Mouse (Mus musculus) left cerebral cortex, postnatal 36 days (tissue): ENCODE measurements at regions not wholly inside any gene's neighbourhood (a gene's known extent, or its start where the extent isn't known, plus 50 kb on each side); places are given as distances from the start of the nearest gene placed in this dataset.
"Not testable (repeated sequence)": the region's sequence is repeated elsewhere in the genome, so short reads cannot be mapped to it uniquely, and the experiment has no call there.

ENCODE experiments used
- DNase-seq, 2 experiments: peaks; one replicate each; pipeline ENCODE4 v3.0.0; 2021 to 2022; ENCODE audit warnings: low spot score in 2 of 2, mixed read lengths in 1 of 2
- intact Hi-C: fragments of 180-260 bp; cut with DNase I; formaldehyde crosslinking; loops from one replicate; pipeline ENCODE4 v1.15.1; 2025

- intact Hi-C loops = no loop called here
- DNase-seq = no peak
Measured at GRCm38 (mm10) chr9:88177575-88178254, 149.3 kb upstream of the Nt5e start.

- intact Hi-C loops = no loop called here
- DNase-seq = no peak
Measured at GRCm38 (mm10) chr9:88181189-88181994, 145.6 kb upstream of the Nt5e start.

GRCm38 (mm10) chr9:88207378-88207777 lies 119.6 kb upstream of the Nt5e start:
- DNase-seq = no peak
- intact Hi-C loops = no loop called here

GRCm38 (mm10) chr9:88208022-88208421 lies 119.0 kb upstream of the Nt5e start:
- DNase-seq = no peak
- intact Hi-C loops = no loop called here

GRCm38 (mm10) chr9:88214758-88215157 lies 112.2 kb upstream of the Nt5e start:
- no peak for DNase-seq
- intact Hi-C loops = no loop called here

GRCm38 (mm10) chr9:88220360-88220759 lies 106.6 kb upstream of the Nt5e start:
- no peak for DNase-seq
- intact Hi-C loops = loop anchor here (2.0 to 5.0 kb wide), 2 partner anchors 512 to 803 kb away; no protein-coding TSS in a partner anchor

- intact Hi-C loops = loop anchor here (2.0 to 5.0 kb wide), 2 partner anchors 512 to 804 kb away; no protein-coding TSS in a partner anchor
- no peak for DNase-seq
Measured at GRCm38 (mm10) chr9:88221276-88221675, 105.7 kb upstream of the Nt5e start.

GRCm38 (mm10) chr9:88221850-88222353 lies 105.1 kb upstream of the Nt5e start:
- intact Hi-C loops = loop anchor here (2.0 to 5.0 kb wide), 2 partner anchors 513 to 805 kb away; no protein-coding TSS in a partner anchor
- DNase-seq = peak; percentile 37 to 48

GRCm38 (mm10) chr9:88237126-88237525 lies 89.9 kb upstream of the Nt5e start:
- no peak for DNase-seq
- intact Hi-C loops = no loop called here

- no peak for DNase-seq
- intact Hi-C loops = no loop called here
Measured at GRCm38 (mm10) chr9:88238346-88238745, 88.7 kb upstream of the Nt5e start.

- no peak for DNase-seq
- intact Hi-C loops = loop anchor here (2.0 to 5.0 kb wide), 3 partner anchors 122 to 307 kb away; partner anchors contain the start of gene Zfp949
Measured at GRCm38 (mm10) chr9:88240740-88241139, 86.3 kb upstream of the Nt5e start.

- intact Hi-C loops = loop anchor here (2.0 to 5.0 kb wide), 3 partner anchors 121 to 306 kb away; partner anchors contain the start of gene Zfp949
Measured at GRCm38 (mm10) chr9:88241203-88241995, 85.6 kb upstream of the Nt5e start.

GRCm38 (mm10) chr9:88242530-88242929 lies 84.5 kb upstream of the Nt5e start:
- intact Hi-C loops = loop anchor here (5.0 kb wide), 2 partner anchors 120 to 305 kb away; partner anchors contain the start of gene Zfp949
- DNase-seq = no peak

More at GRCm38 (mm10) chr9:88241203-88241995, 85.6 kb upstream of the Nt5e start:
- DNase-seq = peak; percentile 28 to 52

- intact Hi-C loops = loop anchor here (5.0 kb wide), 2 partner anchors 118 to 303 kb away; partner anchors contain the start of gene Zfp949
Measured at GRCm38 (mm10) chr9:88244492-88244891, 82.5 kb upstream of the Nt5e start.

GRCm38 (mm10) chr9:88255948-88256347 lies 71.0 kb upstream of the Nt5e start:
- intact Hi-C loops = no loop called here
- no peak for DNase-seq

More at GRCm38 (mm10) chr9:88244492-88244891, 82.5 kb upstream of the Nt5e start:
- DNase-seq = no peak

- intact Hi-C loops = no loop called here
- DNase-seq = no peak
Measured at GRCm38 (mm10) chr9:88259627-88260026, 67.4 kb upstream of the Nt5e start.

- intact Hi-C loops = no loop called here
- no peak for DNase-seq
Measured at GRCm38 (mm10) chr9:88260072-88260635, 66.8 kb upstream of the Nt5e start.

- DNase-seq = no peak
- intact Hi-C loops = no loop called here
Measured at GRCm38 (mm10) chr9:88262461-88262860, 64.5 kb upstream of the Nt5e start.

- intact Hi-C loops = not testable (repeated sequence)
Measured at GRCm38 (mm10) chr9:88266346-88266745, 60.7 kb upstream of the Nt5e start.

More at GRCm38 (mm10) chr9:88266346-88266745, 60.7 kb upstream of the Nt5e start:
- not testable (repeated sequence) for DNase-seq
